Mouse (Mus musculus): ENCODE measurements around the gene Gtpbp3. TPM values are rescaled to one million over a fixed set of nuclear protein-coding genes. Genes with fewer than 3 reads are reported as not detected.
"Not testable (repeated sequence)": the region's sequence is repeated elsewhere in the genome, so short reads cannot be mapped to it uniquely, and the experiment has no call there.

Gene Gtpbp3
- total RNA-seq, 2 experiments from 2014 or later = 29.8 to 30.8 TPM

GRCm38 (mm10) chr8:71525226-71526050, 37.5 kb downstream of the Gtpbp3 start, which contains the start of gene Ccdc194:
Ccdc194 (minus strand) TSS chr8:71525711.
- intact Hi-C loops (cut with DNase I) = no loop called here
- DNase-seq (ENCODE audit: low spot score in 2 of 2) = no peak

- intact Hi-C loops (cut with DNase I) = no loop called here
- DNase-seq (ENCODE audit: low spot score in 2 of 2) = no peak
Measured at GRCm38 (mm10) chr8:71526272-71526671, 38.4 kb downstream of the Gtpbp3 start.

- no peak for DNase-seq (ENCODE audit: low spot score in 2 of 2)
- intact Hi-C loops (cut with DNase I) = no loop called here
Measured at GRCm38 (mm10) chr8:71527162-71527870, 39.4 kb downstream of the Gtpbp3 start.

GRCm38 (mm10) chr8:71528362-71529073, 40.6 kb downstream of the Gtpbp3 start:
- intact Hi-C loops (cut with DNase I) = no loop called here
- DNase-seq (ENCODE audit: low spot score in 2 of 2) = no peak

- DNase-seq (ENCODE audit: low spot score in 2 of 2) = peak; percentile 35 to 52
- intact Hi-C loops (cut with DNase I) = not testable (repeated sequence)
Measured at GRCm38 (mm10) chr8:71530735-71531467, 43.0 kb downstream of the Gtpbp3 start.

GRCm38 (mm10) chr8:71534263-71534810, 46.4 kb downstream of the Gtpbp3 start:
- intact Hi-C loops (cut with DNase I) = no loop called here
- DNase-seq (ENCODE audit: low spot score in 2 of 2) = no peak

- DNase-seq (ENCODE audit: low spot score in 2 of 2) = no peak
- intact Hi-C loops (cut with DNase I) = no loop called here
Measured at GRCm38 (mm10) chr8:71535663-71536062, 47.8 kb downstream of the Gtpbp3 start.

GRCm38 (mm10) chr8:71537028-71537867, 49.3 kb downstream of the Gtpbp3 start, which contains the start of gene Bst2:
Bst2 (minus strand) TSS chr8:71537456.
- intact Hi-C loops (cut with DNase I) = no loop called here
- peak; percentile 48 to 57 for DNase-seq (ENCODE audit: low spot score in 2 of 2)

- intact Hi-C loops (cut with DNase I) = no loop called here
- DNase-seq (ENCODE audit: low spot score in 2 of 2) = peak; percentile 97 to 99
Measured at GRCm38 (mm10) chr8:71542632-71543343, 54.9 kb downstream of the Gtpbp3 start, which contains the start of gene Mvb12a. Mvb12a (plus strand) TSS chr8:71542922.

- intact Hi-C loops (cut with DNase I) = no loop called here
- DNase-seq (ENCODE audit: low spot score in 2 of 2) = no peak
Measured at GRCm38 (mm10) chr8:71543755-71544154, 55.9 kb downstream of the Gtpbp3 start.

- intact Hi-C loops (cut with DNase I) = no loop called here
- DNase-seq (ENCODE audit: low spot score in 2 of 2) = no peak
Measured at GRCm38 (mm10) chr8:71545053-71545452, 57.1 kb downstream of the Gtpbp3 start.

- DNase-seq (ENCODE audit: low spot score in 2 of 2) = no peak
- intact Hi-C loops (cut with DNase I) = no loop called here
Measured at GRCm38 (mm10) chr8:71547590-71547989, 59.7 kb downstream of the Gtpbp3 start.

Other genes starting within 250 kb of the Gtpbp3 start
- gene Myo9b, start 215.4 kb upstream of the Gtpbp3 start, total RNA-seq (2021) = 10 to 100 TPM; 29.0 to 30.0 TPM
- 10 to 100 TPM; 11.7 to 15.3 TPM for gene Haus8, start 215.2 kb upstream of the Gtpbp3 start, total RNA-seq (2021)
- 10 to 100 TPM; 84.5 to 94.0 TPM for gene Use1, start 121.3 kb upstream of the Gtpbp3 start, total RNA-seq (2021)
- gene Ocel1, start 116.8 kb upstream of the Gtpbp3 start, total RNA-seq (2021) = 10 to 100 TPM; 20.2 TPM
- gene Nr2f6, start 106.1 kb upstream of the Gtpbp3 start, total RNA-seq (2021) = 10 to 100 TPM; 32.2 to 34.2 TPM
- gene Ushbp1, start 92.3 kb upstream of the Gtpbp3 start, total RNA-seq (2021) = 1 to 10 TPM; 5.9 to 7.2 TPM
- 10 to 100 TPM; 87.1 to 91.0 TPM for gene Babam1, start 91.2 kb upstream of the Gtpbp3 start, total RNA-seq (2021)
- gene Ankle1, start 82.1 kb upstream of the Gtpbp3 start, total RNA-seq (2021) = under 1 TPM; 0.29 to 0.38 TPM
- 100 to 1,000 TPM; 225 to 230 TPM for gene Abhd8, start 24.4 kb upstream of the Gtpbp3 start, total RNA-seq (2021)
- gene Mrpl34, start 23.1 kb upstream of the Gtpbp3 start, total RNA-seq (2021) = 10 to 100 TPM; 75.5 to 79.8 TPM
- gene Dda1, start 18.9 kb upstream of the Gtpbp3 start, total RNA-seq (2021) = 100 to 1,000 TPM in 1 of 2 experiments, 10 to 100 TPM in 1; 96.0 to 106 TPM
- 10 to 100 TPM; 68.7 to 74.9 TPM for gene Ano8, start 2.1 kb upstream of the Gtpbp3 start, total RNA-seq (2021)
- gene Plvap, start 23.6 kb downstream of the Gtpbp3 start, total RNA-seq (2021) = 1 to 10 TPM; 6.6 to 7.6 TPM
- gene Ccdc194, start 37.6 kb downstream of the Gtpbp3 start, total RNA-seq (2021) = not detected
- gene Bst2, start 49.4 kb downstream of the Gtpbp3 start, total RNA-seq (2021) = 1 to 10 TPM; 2.8 to 4.2 TPM
- gene Mvb12a, start 54.8 kb downstream of the Gtpbp3 start, total RNA-seq (2021) = 10 to 100 TPM; 32.9 to 38.5 TPM
- under 1 TPM in 1 of 2 experiments, not detected in 1; 0.22 TPM for gene Tmem221, start 70.8 kb downstream of the Gtpbp3 start, total RNA-seq (2021)
- gene Nxnl1, start 78.5 kb downstream of the Gtpbp3 start, total RNA-seq (2021) = under 1 TPM in 1 of 2 experiments, not detected in 1; 0.15 TPM
- gene Slc27a1, start 80.8 kb downstream of the Gtpbp3 start, total RNA-seq (2021) = 10 to 100 TPM; 82.0 to 84.3 TPM
- gene Pgls, start 104.1 kb downstream of the Gtpbp3 start, total RNA-seq (2021) = 10 to 100 TPM; 54.4 to 55.4 TPM
- 1 to 10 TPM; 3.3 TPM for gene Fam129c, start 109.5 kb downstream of the Gtpbp3 start, total RNA-seq (2021)
- gene Colgalt1, start 122.9 kb downstream of the Gtpbp3 start, total RNA-seq (2021) = 10 to 100 TPM; 59.4 to 64.7 TPM
- 100 to 1,000 TPM; 299 to 337 TPM for gene Unc13a, start 183.7 kb downstream of the Gtpbp3 start, total RNA-seq (2021)
- 1 to 10 TPM; 5.6 to 6.4 TPM for gene Jak3, start 188.2 kb downstream of the Gtpbp3 start, total RNA-seq (2021)
- 1 to 10 TPM; 1.8 to 2.8 TPM for gene Insl3, start 201.1 kb downstream of the Gtpbp3 start, total RNA-seq (2021)
- gene B3gnt3, start 213.7 kb downstream of the Gtpbp3 start, total RNA-seq (2021) = under 1 TPM; 0.44 to 0.49 TPM
- 100 to 1,000 TPM; 152 to 156 TPM for gene Fcho1, start 237.6 kb downstream of the Gtpbp3 start, total RNA-seq (2021)

Data from left cerebral cortex, postnatal 14 days (tissue).